Mouse (Mus musculus) lung, postnatal 0 days (tissue): Measurements from ENCODE around the gene Rangrf. TPM values are rescaled to one million over a fixed set of nuclear protein-coding genes. Genes with fewer than 3 reads are reported as not detected.
"Not testable (repeated sequence)": the region's sequence is repeated elsewhere in the genome, so short reads cannot be mapped to it uniquely, and the experiment has no call there.

Source experiments
- ATAC-seq: fragments of 200-750 bp; cut with Nextera tagmentation; 2 replicates; pipeline ENCODE4 v1.8.0; 2017; ENCODE audit warnings: moderate library complexity
- DNase-seq: peaks from one replicate; pipeline ENCODE4 v3.0.0-alpha.2; 2016; ENCODE audit warnings: low spot score
- H3K27ac ChIP-seq: fragments of 300-500 bp; sonication (generic); 2 replicates; pipeline ENCODE4 v1.5.1; 2014; ENCODE audit warnings: antibody characterized with exemption, mild to moderate bottlenecking, low read length, mixed read lengths
- H3K27me3 ChIP-seq: fragments of 300-500 bp; sonication (generic); replicated peaks from 2 replicates; pipeline ENCODE4 v1.6.1; 2014; ENCODE audit warnings: low read length, mixed read lengths; ENCODE audit not compliant: insufficient read depth
- H3K36me3 ChIP-seq: fragments of 300-500 bp; sonication (generic); 2 replicates; pipeline ENCODE4 v1.6.1; 2014; ENCODE audit warnings: low read length, mixed read lengths; ENCODE audit not compliant: insufficient read depth
- H3K4me1 ChIP-seq: fragments of 300-500 bp; sonication (generic); 2 replicates; pipeline ENCODE4 v1.6.1; 2014; ENCODE audit warnings: antibody characterized with exemption, low read depth, low read length, mixed read lengths; ENCODE audit not compliant: insufficient read depth
- H3K4me2 ChIP-seq: fragments of 300-500 bp; sonication (generic); replicated peaks from 2 replicates; pipeline ENCODE4 v1.6.1; 2014; ENCODE audit warnings: low read depth, mild to moderate bottlenecking, low read length, moderate library complexity, mixed read lengths
- H3K4me3 ChIP-seq: fragments of 300-500 bp; sonication (generic); 2 replicates; pipeline ENCODE4 v1.5.1; 2014; ENCODE audit warnings: low read depth, low read length
- H3K9ac ChIP-seq: fragments of 300-500 bp; sonication (generic); replicated peaks from 2 replicates; pipeline ENCODE4 v1.6.1; 2014; ENCODE audit warnings: low read depth, mild to moderate bottlenecking
- H3K9me3 ChIP-seq: fragments of 300-500 bp; sonication (generic); 2 replicates; pipeline ENCODE4 v1.6.1; 2016; ENCODE audit warnings: low read length, mixed read lengths
- CTCF ChIP-seq: IDR thresholded peaks from 2 replicates; pipeline ENCODE4 v1.5.1; 2016; ENCODE audit warnings: antibody characterized with exemption, mild to moderate bottlenecking
- EP300 ChIP-seq: IDR thresholded peaks from 2 replicates; pipeline ENCODE4 v1.6.1; 2016; ENCODE audit warnings: antibody characterized with exemption, mild to moderate bottlenecking, control low read depth
- WGBS: fragments of 180-500 bp; shearing (Covaris S2); extraction: QIAGEN DNeasy Blood & Tissue Kit; methylation state at CpG from one replicate; pipeline ENCODE4 v1.1.7; 2014; 5-methylcytosine and 5-hydroxymethylcytosine counted together
- polyA plus RNA-seq: library from polyadenylated mRNA; unstranded; fragments of >200 nt; fragmentation: Nextera tagmentation; extraction: Ambion mirVana; gene quantifications from 2 replicates; pipeline ENCODE4 v1.2.1, GENCODE M21; 2015

Gene Rangrf
- polyA plus RNA-seq, 1 experiment from 2014 or later = 18.3 TPM

DNA sequence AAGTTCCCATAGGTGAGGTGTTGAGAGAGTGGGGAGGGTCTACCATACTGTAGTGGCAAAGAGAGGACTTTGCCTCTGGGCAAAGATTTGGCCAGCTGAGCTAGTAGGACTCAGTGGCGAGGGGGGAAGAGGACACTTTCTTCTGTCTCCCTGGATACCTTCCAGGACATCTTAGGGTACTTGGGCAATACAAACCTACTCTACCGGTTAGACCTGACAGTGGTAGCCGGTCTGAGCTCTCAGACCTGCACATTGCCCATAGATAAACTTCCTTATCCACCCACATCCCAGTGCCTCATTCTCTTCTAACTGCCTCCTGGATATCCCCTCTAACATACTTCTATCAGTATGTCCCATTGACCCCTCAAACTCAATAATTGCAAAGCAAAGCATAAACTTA, 5.9 kb upstream of the Rangrf start:
- no peak overlapping the region for H3K4me3 ChIP-seq
- H3K9ac ChIP-seq = no peak overlapping the region
- no peak for TF ChIP-seq EP300
- TF ChIP-seq CTCF = no peak
- H3K4me1 ChIP-seq = no peaks in the 10 kb centered on the region
- H3K27ac ChIP-seq = no peak overlapping the region
- ATAC-seq (no peak), DNase-seq (peak; percentile 41)
- H3K4me2 ChIP-seq = no peak overlapping the region
- no peaks in the 10 kb centered on the region for H3K9me3 ChIP-seq
- H3K36me3 ChIP-seq = no peaks in the 10 kb centered on the region
- H3K27me3 ChIP-seq = no peaks in the 10 kb centered on the region
- WGBS = 49% methylated on average over 3 of the region's 3 CpGs

DNA sequence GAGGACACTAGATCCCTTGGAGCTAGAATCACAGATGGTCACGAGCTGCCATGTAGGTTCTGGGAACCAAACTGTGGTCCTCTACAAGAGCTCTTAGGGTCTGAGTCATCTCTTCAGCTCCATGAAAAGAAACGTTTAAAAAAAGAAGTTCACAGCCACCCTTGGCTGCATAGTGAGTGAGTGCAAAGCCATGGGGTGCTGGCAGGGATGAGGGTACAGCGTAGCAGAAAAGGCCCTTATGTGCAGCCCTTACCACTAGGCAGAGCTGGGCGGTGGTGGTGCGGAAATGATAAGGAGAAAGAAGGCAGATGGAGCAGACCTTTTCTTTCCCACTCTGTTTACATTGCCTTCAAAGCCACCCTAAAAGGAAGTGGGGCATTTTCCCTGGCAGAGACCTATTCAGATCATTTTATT, 4.3 kb upstream of the Rangrf start:
- Histone ChIP-seq H3K9me3 (no peaks in the 10 kb centered on the region), H3K4me2 (no peak overlapping the region), H3K27me3 (no peaks in the 10 kb centered on the region), H3K4me1 (no peaks in the 10 kb centered on the region), H3K4me3 (no peak overlapping the region), H3K36me3 (no peaks in the 10 kb centered on the region), H3K9ac (no peak overlapping the region), H3K27ac (no peak overlapping the region)
- no peak for DNase-seq
- 33% methylated on average over 5 of the region's 5 CpGs for WGBS
- no peak for TF ChIP-seq CTCF
- TF ChIP-seq EP300 = no peak
- no peak for ATAC-seq

DNA sequence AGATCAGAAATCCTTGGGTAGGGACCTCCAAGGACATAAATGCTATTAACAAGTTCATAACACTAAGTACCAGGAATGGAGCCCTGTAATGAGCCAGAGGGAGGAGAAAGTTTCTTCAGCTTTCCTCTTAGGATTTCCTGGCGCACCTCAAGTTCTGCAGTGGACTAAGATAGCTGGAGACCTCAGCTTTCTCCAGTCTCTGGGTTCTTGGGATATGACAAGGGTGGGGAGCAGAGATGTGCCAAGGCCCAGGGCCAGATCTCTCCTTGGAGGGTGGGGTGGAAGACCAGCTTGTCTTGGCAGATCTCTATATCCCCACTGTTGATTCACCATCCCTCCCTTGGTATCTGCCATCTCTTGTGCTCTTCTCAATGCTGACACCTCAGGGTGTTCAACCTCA, 616 bp upstream of the Rangrf start:
- Histone ChIP-seq H3K4me1 (peaks cover 4% of the 10 kb centered on the region; the same call in 1 of the 2 replicates), H3K4me2 (no peak overlapping the region)
- 82% methylated on average over 1 of the region's 1 CpGs for WGBS

DNA sequence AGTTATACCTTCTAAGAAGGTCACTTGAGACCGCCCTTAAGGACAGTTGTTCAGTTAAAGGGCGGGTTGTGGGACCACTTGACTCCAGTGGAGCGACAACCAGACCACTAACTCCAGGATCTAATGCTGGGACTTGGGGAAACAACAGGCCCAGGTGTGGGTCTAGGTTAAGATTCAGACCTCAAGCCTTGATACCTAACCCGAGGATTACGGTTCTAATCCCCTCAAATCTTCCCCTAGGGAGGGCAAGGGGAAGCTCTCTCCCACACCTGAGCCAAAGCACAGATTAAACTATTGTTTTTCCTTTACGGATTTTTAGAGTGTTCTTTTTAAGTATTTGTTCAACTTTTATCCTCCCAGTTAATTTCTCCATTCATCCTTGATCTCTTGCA, 930 bp downstream of the Rangrf start:
- Histone ChIP-seq H3K9ac (no peak overlapping the region), H3K9me3 (no peaks in the 10 kb centered on the region), H3K4me1 (peaks cover 4% of the 10 kb centered on the region; the same call in 1 of the 2 replicates), H3K4me3 (peak overlapping the region; percentile 34), H3K36me3 (no peaks in the 10 kb centered on the region), H3K4me2 (peak overlapping the region; percentile 63), H3K27ac (no peak overlapping the region), H3K27me3 (no peaks in the 10 kb centered on the region)
- DNase-seq = no peak
- TF ChIP-seq CTCF = no peak
- no peak for TF ChIP-seq EP300
- 23% methylated on average over 6 of the region's 6 CpGs for WGBS
- no peak; the same call in 1 of the 2 replicates for ATAC-seq

More for the DNA sequence above, 616 bp upstream of the Rangrf start:
- TF ChIP-seq EP300 (no peak), CTCF (no peak)
- ATAC-seq (no peak), DNase-seq (no peak)
- Histone ChIP-seq H3K27me3 (no peaks in the 10 kb centered on the region), H3K9me3 (no peaks in the 10 kb centered on the region), H3K4me3 (no peak overlapping the region), H3K36me3 (no peaks in the 10 kb centered on the region), H3K27ac (no peak overlapping the region), H3K9ac (no peak overlapping the region)

DNA sequence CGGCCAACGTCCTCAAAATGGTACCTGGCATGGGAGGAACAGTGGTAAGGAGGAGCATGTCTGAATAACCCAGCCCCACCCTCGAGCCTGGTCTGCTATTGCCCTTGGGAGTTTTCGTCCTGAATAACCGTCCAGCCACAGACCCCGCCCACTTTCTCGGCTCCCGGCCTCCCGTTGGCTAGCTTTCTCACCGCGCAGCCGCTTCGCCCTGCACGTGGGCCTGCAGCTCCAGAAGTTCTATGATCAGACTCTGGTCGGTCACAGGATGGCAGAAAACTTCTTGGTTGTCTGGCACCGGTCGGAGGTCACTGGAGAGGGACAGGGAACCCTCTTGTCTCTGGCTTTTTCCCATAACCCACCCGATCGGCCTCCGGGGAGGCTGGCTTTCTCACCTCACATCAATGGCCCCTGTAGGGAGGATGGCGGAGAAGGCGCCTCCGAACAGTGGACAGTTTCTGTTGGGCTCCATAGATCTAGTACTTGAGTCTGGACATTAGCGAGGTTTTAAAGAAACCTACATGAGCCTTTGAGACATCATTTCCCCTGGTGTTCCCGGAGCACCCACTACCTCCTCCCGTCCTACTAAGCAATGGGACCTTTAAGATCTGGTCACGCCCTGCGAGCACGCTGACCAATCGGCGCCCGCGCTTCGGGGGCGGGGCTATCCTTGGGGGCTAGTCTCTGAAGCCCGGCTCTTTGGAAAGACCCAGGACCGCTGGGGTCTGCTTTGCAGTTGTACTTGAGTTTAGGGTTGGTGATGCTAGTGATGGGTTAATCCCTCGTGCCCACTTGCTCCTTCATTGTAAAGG, 1.5 kb downstream of the Rangrf start:
- under 1% methylated on average over 37 of the region's 38 CpGs for WGBS
- H3K27ac ChIP-seq, H3K27me3 ChIP-seq, H3K4me1 ChIP-seq, H3K9me3 ChIP-seq, H3K9ac ChIP-seq, H3K36me3 ChIP-seq: not testable (repeated sequence)
- peak overlapping the region; percentile 34 for H3K4me3 ChIP-seq
- peak overlapping the region; percentile 63 for H3K4me2 ChIP-seq
- peak; percentile 93 for ATAC-seq
- peak; percentile 88 for DNase-seq

DNA sequence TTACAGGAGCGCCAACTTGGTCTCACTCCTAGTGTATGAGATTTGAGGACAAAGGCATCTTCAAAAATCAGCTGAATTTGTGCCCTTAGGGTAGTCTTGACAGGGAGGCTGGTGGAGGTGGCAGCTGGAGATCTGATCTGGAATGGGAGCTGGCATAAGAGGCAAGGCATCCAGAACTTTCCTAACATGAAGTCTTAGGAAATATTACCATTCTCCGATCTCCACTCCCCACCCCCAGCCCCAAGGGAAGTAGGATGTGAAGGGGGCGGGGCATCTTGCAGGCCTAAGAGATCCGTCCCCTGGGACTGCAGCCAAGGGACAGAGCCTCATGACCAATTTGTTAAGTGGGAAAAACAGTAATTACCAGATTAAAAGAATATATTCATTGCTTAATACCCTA, 4.8 kb downstream of the Rangrf start:
- TF ChIP-seq EP300 (no peak), CTCF (no peak)
- peaks cover 10% of the 10 kb centered on the region; the same call in 1 of the 2 replicates for H3K4me1 ChIP-seq
- H3K4me3 ChIP-seq = no peak overlapping the region
- no peak for ATAC-seq
- H3K4me2 ChIP-seq = no peak overlapping the region
- H3K27ac ChIP-seq = no peak overlapping the region
- no peaks in the 10 kb centered on the region for H3K27me3 ChIP-seq
- DNase-seq = peak; percentile 69
- WGBS = 45% methylated on average over 4 of the region's 4 CpGs
- H3K9me3 ChIP-seq = no peaks in the 10 kb centered on the region
- H3K36me3 ChIP-seq = no peaks in the 10 kb centered on the region
- H3K9ac ChIP-seq = no peak overlapping the region
